Mouse (Mus musculus) liver, adult 2 months (tissue): ENCODE measurements around the gene Gm43191.

ENCODE experiments used
- CTCF ChIP-seq: fragments of 200-500 bp; IDR thresholded peaks from 2 replicates; pipeline ENCODE4 v1.5.1; 2011; ENCODE audit warnings: low read depth, low read length, control low read depth
- POLR2A ChIP-seq: fragments of 200-500 bp; IDR thresholded peaks from 2 replicates; pipeline ENCODE4 v1.6.1; 2011; ENCODE audit warnings: low read length, control low read depth; ENCODE audit not compliant: insufficient read depth; ENCODE audit errors: extremely low read depth

DNA sequence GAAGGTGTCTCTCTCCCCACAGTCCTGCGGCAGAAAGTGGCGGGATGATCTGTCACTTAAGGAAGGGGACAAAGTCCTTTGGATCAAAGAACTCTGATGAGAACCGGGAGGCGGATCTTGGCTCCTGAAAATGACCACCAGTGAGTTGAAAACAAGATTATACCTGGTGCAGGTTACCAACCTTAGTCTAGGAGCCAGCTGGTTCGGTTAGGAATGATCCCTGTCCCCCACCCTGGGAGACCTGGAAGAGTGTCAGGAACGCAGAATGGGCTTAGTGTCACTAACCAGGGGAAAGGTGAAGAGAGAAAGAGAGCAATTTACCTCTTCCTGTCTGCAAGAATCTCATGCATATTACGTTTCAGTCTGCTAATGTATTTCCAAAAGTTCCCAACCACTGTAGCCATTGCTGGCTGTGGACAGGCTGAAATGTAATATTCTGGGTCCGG lies 31.4 kb upstream of the Gm43191 start, which contains the start of gene Slc35a3:
- TF ChIP-seq POLR2A: no peak
- TF ChIP-seq CTCF: no peak
